Mouse (Mus musculus): ENCODE measurements around the gene Npepps. TPM values are rescaled to one million over a fixed set of nuclear protein-coding genes. Genes with fewer than 3 reads are reported as not detected.
"Not testable (repeated sequence)": the region's sequence is repeated elsewhere in the genome, so short reads cannot be mapped to it uniquely, and the experiment has no call there.

Npepps gene
- polyA plus RNA-seq, 1 experiment from 2014 or later = 76.0 TPM

GRCm38 (mm10) chr11:97273613-97274012, 6.8 kb downstream of the Npepps start:
- 81% methylated on average over 5 of the region's 5 CpGs for WGBS
- Histone ChIP-seq H3K9me3 (no peaks in the 10 kb centered on the region), H3K36me3 (no peaks in the 10 kb centered on the region), H3K4me1 (peaks cover 8% of the 10 kb centered on the region), H3K27me3 (no peaks in the 10 kb centered on the region), H3K9ac (no peak overlapping the region), H3K4me2 (no peak overlapping the region), H3K4me3 (no peak overlapping the region), H3K27ac (no peak overlapping the region)
- no peak for ATAC-seq (ENCODE audit: borderline replicate concordance, extremely low read depth, low FRiP score, low TSS enrichment)

GRCm38 (mm10) chr11:97272835-97273234, 7.6 kb downstream of the Npepps start:
- no peak overlapping the region for H3K27ac ChIP-seq
- no peak overlapping the region for H3K4me3 ChIP-seq
- no peak overlapping the region for H3K9ac ChIP-seq
- ATAC-seq (ENCODE audit: borderline replicate concordance, extremely low read depth, low FRiP score, low TSS enrichment) = no peak
- H3K4me1 ChIP-seq = peaks cover under 1% of the 10 kb centered on the region; the same call in 1 of the 2 replicates
- no peaks in the 10 kb centered on the region for H3K36me3 ChIP-seq
- H3K27me3 ChIP-seq = no peaks in the 10 kb centered on the region
- no peaks in the 10 kb centered on the region for H3K9me3 ChIP-seq
- H3K4me2 ChIP-seq = no peak overlapping the region
- WGBS = 93% methylated on average over 4 of the region's 4 CpGs

GRCm38 (mm10) chr11:97270004-97270403, 10.4 kb downstream of the Npepps start:
- WGBS = 73% methylated on average over 2 of the region's 2 CpGs
- not testable (repeated sequence) for H3K36me3 ChIP-seq; H3K4me2 ChIP-seq; H3K27ac ChIP-seq; H3K4me3 ChIP-seq; H3K27me3 ChIP-seq; H3K9me3 ChIP-seq; H3K4me1 ChIP-seq; H3K9ac ChIP-seq; ATAC-seq (ENCODE audit: borderline replicate concordance, extremely low read depth, low FRiP score, low TSS enrichment)

GRCm38 (mm10) chr11:97266544-97266943, 13.9 kb downstream of the Npepps start:
- not testable (repeated sequence) for ATAC-seq (ENCODE audit: borderline replicate concordance, extremely low read depth, low FRiP score, low TSS enrichment); H3K36me3 ChIP-seq; H3K4me3 ChIP-seq; H3K27me3 ChIP-seq; H3K9me3 ChIP-seq; H3K27ac ChIP-seq; H3K4me2 ChIP-seq; H3K4me1 ChIP-seq; H3K9ac ChIP-seq
- 89% methylated on average over 1 of the region's 1 CpGs for WGBS

GRCm38 (mm10) chr11:97249649-97250048, 30.8 kb downstream of the Npepps start:
- H3K9me3 ChIP-seq; H3K27ac ChIP-seq; H3K4me2 ChIP-seq; H3K27me3 ChIP-seq; H3K4me1 ChIP-seq; ATAC-seq (ENCODE audit: borderline replicate concordance, extremely low read depth, low FRiP score, low TSS enrichment); H3K4me3 ChIP-seq; H3K9ac ChIP-seq: not testable (repeated sequence)
- 83% methylated on average over 1 of the region's 1 CpGs for WGBS
- peaks cover 17% of the 10 kb centered on the region for H3K36me3 ChIP-seq

GRCm38 (mm10) chr11:97246510-97247159, 33.8 kb downstream of the Npepps start:
- no peak overlapping the region for H3K4me2 ChIP-seq
- ATAC-seq (ENCODE audit: borderline replicate concordance, extremely low read depth, low FRiP score, low TSS enrichment) = no peak
- H3K4me1 ChIP-seq = no peaks in the 10 kb centered on the region
- H3K27me3 ChIP-seq = no peaks in the 10 kb centered on the region
- peaks cover 29% of the 10 kb centered on the region for H3K36me3 ChIP-seq
- WGBS = 86% methylated on average over 10 of the region's 10 CpGs
- H3K9ac ChIP-seq = no peak overlapping the region
- no peaks in the 10 kb centered on the region for H3K9me3 ChIP-seq
- H3K4me3 ChIP-seq = no peak overlapping the region
- H3K27ac ChIP-seq = no peak overlapping the region

- 92% methylated on average over 7 of the region's 7 CpGs for WGBS
- H3K27ac ChIP-seq = no peak overlapping the region
- ATAC-seq (ENCODE audit: borderline replicate concordance, extremely low read depth, low FRiP score, low TSS enrichment) = no peak
- H3K4me3 ChIP-seq = no peak overlapping the region
- no peaks in the 10 kb centered on the region for H3K9me3 ChIP-seq
- no peak overlapping the region for H3K9ac ChIP-seq
- H3K4me2 ChIP-seq = no peak overlapping the region
- H3K36me3 ChIP-seq = peaks cover 36% of the 10 kb centered on the region
- H3K27me3 ChIP-seq = no peaks in the 10 kb centered on the region
- H3K4me1 ChIP-seq = no peaks in the 10 kb centered on the region
These were observed 39.1 kb downstream of the Npepps start for GRCm38 (mm10) chr11:97241321-97241720.

- H3K27me3 ChIP-seq = no peaks in the 10 kb centered on the region
- no peak overlapping the region for H3K9ac ChIP-seq
- WGBS = 85% methylated on average over 2 of the region's 2 CpGs
- peaks cover 41% of the 10 kb centered on the region for H3K36me3 ChIP-seq
- ATAC-seq (ENCODE audit: borderline replicate concordance, extremely low read depth, low FRiP score, low TSS enrichment) = no peak
- no peak overlapping the region for H3K4me3 ChIP-seq
- H3K4me2 ChIP-seq = no peak overlapping the region
- H3K27ac ChIP-seq = no peak overlapping the region
- H3K9me3 ChIP-seq = no peaks in the 10 kb centered on the region
- no peaks in the 10 kb centered on the region for H3K4me1 ChIP-seq
These were observed 42.5 kb downstream of the Npepps start for GRCm38 (mm10) chr11:97237976-97238375.

GRCm38 (mm10) chr11:97232436-97232835, 48.0 kb downstream of the Npepps start:
- Histone ChIP-seq H3K9ac (no peak overlapping the region), H3K4me1 (no peaks in the 10 kb centered on the region), H3K27me3 (no peaks in the 10 kb centered on the region), H3K9me3 (no peaks in the 10 kb centered on the region), H3K27ac (no peak overlapping the region), H3K36me3 (peaks cover 57% of the 10 kb centered on the region), H3K4me3 (no peak overlapping the region), H3K4me2 (no peak overlapping the region)
- 93% methylated on average over 5 of the region's 5 CpGs for WGBS
- no peak for ATAC-seq (ENCODE audit: borderline replicate concordance, extremely low read depth, low FRiP score, low TSS enrichment)

- 86% methylated on average over 2 of the region's 2 CpGs for WGBS
- H3K36me3 ChIP-seq = peaks cover 60% of the 10 kb centered on the region
These were observed 51.0 kb downstream of the Npepps start for GRCm38 (mm10) chr11:97229396-97229795.

GRCm38 (mm10) chr11:97228985-97229384, 51.5 kb downstream of the Npepps start:
- Histone ChIP-seq H3K36me3 (peaks cover 58% of the 10 kb centered on the region), H3K4me2 (no peak overlapping the region), H3K9me3 (no peaks in the 10 kb centered on the region), H3K4me3 (no peak overlapping the region), H3K27ac (no peak overlapping the region), H3K27me3 (no peaks in the 10 kb centered on the region), H3K4me1 (no peaks in the 10 kb centered on the region), H3K9ac (no peak overlapping the region)
- WGBS = 85% methylated on average over 7 of the region's 7 CpGs
- ATAC-seq (ENCODE audit: borderline replicate concordance, extremely low read depth, low FRiP score, low TSS enrichment) = no peak

More at GRCm38 (mm10) chr11:97229396-97229795, 51.0 kb downstream of the Npepps start:
- Histone ChIP-seq H3K27ac (no peak overlapping the region), H3K9ac (no peak overlapping the region), H3K27me3 (no peaks in the 10 kb centered on the region), H3K4me1 (no peaks in the 10 kb centered on the region), H3K4me2 (no peak overlapping the region), H3K9me3 (no peaks in the 10 kb centered on the region), H3K4me3 (no peak overlapping the region)
- no peak for ATAC-seq (ENCODE audit: borderline replicate concordance, extremely low read depth, low FRiP score, low TSS enrichment)

GRCm38 (mm10) chr11:97226131-97226530, 54.3 kb downstream of the Npepps start:
- Histone ChIP-seq H3K27ac (no peak overlapping the region), H3K4me1 (no peaks in the 10 kb centered on the region), H3K9ac (no peak overlapping the region), H3K4me3 (no peak overlapping the region), H3K4me2 (no peak overlapping the region), H3K9me3 (no peaks in the 10 kb centered on the region), H3K27me3 (no peaks in the 10 kb centered on the region), H3K36me3 (peaks cover 66% of the 10 kb centered on the region)
- ATAC-seq (ENCODE audit: borderline replicate concordance, extremely low read depth, low FRiP score, low TSS enrichment) = no peak
- WGBS = 100% methylated on average over 1 of the region's 1 CpGs

GRCm38 (mm10) chr11:97223485-97223884, 57.0 kb downstream of the Npepps start:
- Histone ChIP-seq H3K4me2 (no peak overlapping the region), H3K9me3 (no peaks in the 10 kb centered on the region), H3K4me3 (no peak overlapping the region), H3K27ac (no peak overlapping the region), H3K27me3 (no peaks in the 10 kb centered on the region), H3K4me1 (no peaks in the 10 kb centered on the region), H3K9ac (no peak overlapping the region), H3K36me3 (peaks cover 67% of the 10 kb centered on the region)
- 66% methylated on average over 3 of the region's 3 CpGs for WGBS
- ATAC-seq (ENCODE audit: borderline replicate concordance, extremely low read depth, low FRiP score, low TSS enrichment) = no peak

Data from lung, embryonic 15.5 days (tissue).